Mouse (Mus musculus): ENCODE results near the gene Olfr122. TPM values are rescaled to one million over a fixed set of nuclear protein-coding genes. Genes with fewer than 3 reads are reported as not detected.

The Olfr122 gene
- not detected for total RNA-seq (2021)
- long read RNA-seq = 0 reads

DNA sequence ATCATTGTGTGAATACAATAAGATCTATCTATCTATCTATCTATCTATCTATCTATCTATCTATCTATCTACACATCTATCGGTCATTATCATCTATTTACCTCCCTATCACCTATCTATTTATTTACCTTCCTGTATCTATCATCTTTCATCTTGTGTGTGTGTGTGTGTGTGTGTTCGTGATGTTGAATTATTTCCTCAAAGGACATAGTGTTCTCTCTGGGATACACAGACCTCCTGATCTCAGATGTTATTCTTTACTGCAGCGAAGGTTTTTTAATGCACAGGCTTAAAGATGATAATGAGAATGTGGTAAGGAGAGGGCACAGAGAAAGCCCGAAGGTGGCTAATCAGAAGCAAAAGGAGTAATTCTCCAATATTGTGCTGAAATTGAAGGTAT, at the start of gene Olfr122:
TSS of gene Olfr122 (plus strand) at position 301 of the 400 bp plus-strand sequence.
- no peak for DNase-seq (ENCODE audit: low spot score in 2 of 2)

DNA sequence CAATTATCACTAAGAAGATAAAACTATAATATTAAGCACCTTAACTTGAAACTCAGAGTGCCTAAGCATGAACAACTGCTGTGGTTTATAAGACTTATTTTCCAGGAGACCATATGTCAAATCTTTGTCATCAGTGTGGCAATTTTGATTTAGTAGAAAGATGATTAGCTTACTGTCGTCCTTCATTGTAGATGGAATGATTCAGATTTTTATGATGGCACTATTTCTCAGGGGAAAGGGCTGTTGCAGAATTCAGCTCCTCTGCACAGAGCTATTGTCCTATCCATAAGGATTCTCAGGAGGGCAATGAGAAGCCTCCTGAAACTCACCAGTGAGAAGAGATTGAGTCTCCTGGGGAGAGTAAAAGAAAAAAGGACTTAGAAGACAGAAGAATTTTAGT, 46.9 kb upstream of the Olfr122 start, which contains the start of gene Olfr120:
TSS of gene Olfr120 (plus strand) at position 301 of the 400 bp plus-strand sequence.
- no peak for DNase-seq (ENCODE audit: low spot score in 2 of 2)

DNA sequence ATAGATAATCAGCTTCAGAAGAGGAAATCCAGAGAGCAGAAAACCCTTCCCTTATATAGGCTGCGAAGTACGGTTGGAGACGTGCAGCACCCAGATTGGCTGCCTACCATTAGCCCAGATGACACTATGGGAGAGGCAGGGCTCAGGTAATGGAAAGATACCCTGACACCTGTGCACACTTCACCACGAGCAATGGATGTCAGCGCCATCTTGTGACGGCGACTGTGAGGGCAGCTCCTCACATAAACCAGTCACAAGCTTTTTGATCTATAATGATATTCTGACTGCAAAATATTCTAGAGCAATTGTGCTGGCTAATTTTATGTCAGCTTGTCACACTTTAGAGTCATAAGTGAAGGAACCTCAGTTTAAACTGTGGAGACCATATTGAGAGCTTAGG, 30.3 kb upstream of the Olfr122 start:
- no peak for DNase-seq (ENCODE audit: low spot score in 2 of 2)

DNA sequence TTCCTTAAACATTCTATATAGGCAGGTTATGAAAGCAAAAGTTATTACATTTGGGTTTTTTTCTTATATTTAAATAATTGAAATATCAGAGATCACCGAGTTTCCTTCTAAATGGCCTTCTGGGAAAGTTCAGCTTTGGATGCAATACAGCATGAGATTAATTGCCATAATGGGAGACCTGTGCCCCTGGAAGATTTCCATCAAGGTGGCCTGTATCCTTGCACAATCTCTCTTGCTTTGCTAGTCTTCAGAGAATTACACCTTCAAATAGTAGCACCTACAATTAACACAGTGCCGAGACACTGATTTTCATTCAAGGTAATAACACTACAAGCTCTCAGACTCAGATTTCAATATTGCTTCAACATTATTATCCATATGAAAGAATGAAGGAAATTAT, 24.8 kb downstream of the Olfr122 start, which contains the start of gene Olfr123:
TSS of gene Olfr123 (plus strand) at position 301 of the 400 bp plus-strand sequence.
- no peak for DNase-seq (ENCODE audit: low spot score in 2 of 2)

DNA sequence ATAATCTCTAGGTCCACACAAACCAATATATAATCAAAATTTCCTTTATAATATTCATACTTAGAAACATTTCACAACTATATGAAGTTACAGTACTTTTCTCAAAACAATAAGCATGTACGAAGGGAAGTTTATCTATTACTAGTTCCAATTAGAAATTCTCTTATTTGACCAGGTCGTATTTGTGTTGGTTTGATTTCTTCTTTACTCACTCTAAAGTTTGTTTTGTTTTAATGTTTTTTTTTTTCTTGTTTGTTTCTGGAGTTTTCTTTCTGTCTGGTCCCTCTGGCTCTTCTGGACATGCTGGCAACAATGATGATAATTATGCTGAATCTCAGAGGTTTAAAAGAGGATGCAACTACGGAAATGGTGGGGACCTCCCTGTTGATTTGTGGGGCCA, 31.2 kb downstream of the Olfr122 start, which contains the start of gene Olfr124:
TSS of gene Olfr124 (plus strand) at position 301 of the 400 bp plus-strand sequence.
- no peak for DNase-seq (ENCODE audit: low spot score in 2 of 2)

Other genes starting within 250 kb of the Olfr122 start
- not detected for gene Olfr112, start 199.2 kb upstream of the Olfr122 start, total RNA-seq (2021)
- gene Olfr113, start 190.9 kb upstream of the Olfr122 start, total RNA-seq (2021) = not detected
- gene Olfr114, start 175.9 kb upstream of the Olfr122 start, total RNA-seq (2021) = not detected
- gene Olfr115, start 141.5 kb upstream of the Olfr122 start, total RNA-seq (2021) = not detected
- gene Olfr116, start 141.4 kb upstream of the Olfr122 start, total RNA-seq (2021) = not detected
- not detected for gene Olfr117, start 104.8 kb upstream of the Olfr122 start, total RNA-seq (2021)
- not detected for gene Olfr118, start 101.6 kb upstream of the Olfr122 start, total RNA-seq (2021)
- not detected for gene Olfr119, start 72.0 kb upstream of the Olfr122 start, total RNA-seq (2021)
- gene Olfr120, start 46.8 kb upstream of the Olfr122 start, total RNA-seq (2021) = not detected
- gene Olfr121, start 19.8 kb upstream of the Olfr122 start, total RNA-seq (2021) = not detected
- not detected for gene Olfr123, start 24.9 kb downstream of the Olfr122 start, total RNA-seq (2021)
- not detected for gene Olfr124, start 31.3 kb downstream of the Olfr122 start, total RNA-seq (2021)
- not detected for gene Olfr125, start 64.3 kb downstream of the Olfr122 start, total RNA-seq (2021)
- gene Olfr126, start 78.9 kb downstream of the Olfr122 start, total RNA-seq (2021) = not detected
- gene Olfr127, start 131.8 kb downstream of the Olfr122 start, total RNA-seq (2021) = not detected
- gene Olfr128, start 151.9 kb downstream of the Olfr122 start, total RNA-seq (2021) = not detected
- gene Olfr761, start 184.5 kb downstream of the Olfr122 start, total RNA-seq (2021) = not detected

All from layer of hippocampus, postnatal 10 days (tissue).